Mouse (Mus musculus): ENCODE results near the gene Poln. TPM values are rescaled to one million over a fixed set of nuclear protein-coding genes. Genes with fewer than 3 reads are reported as not detected.

Gene Poln
- polyA plus RNA-seq, 1 experiment, result 0.04 TPM

GRCm38 (mm10) chr5:34213659-34214058 is 44.4 kb upstream of the Poln start:
- H3K36me3 ChIP-seq (ENCODE audit: control insufficient read depth, insufficient read depth), result no peaks in the 10 kb centered on the region
- TF ChIP-seq REST (IDR thresholded peaks at IDR 0.05; ENCODE audit: insufficient read depth, insufficient read length) (no peak), TCF3 (IDR thresholded peaks at IDR 0.05; ENCODE audit: insufficient read length, low read depth) (no peak), MYOD1 (IDR thresholded peaks at IDR 0.05; ENCODE audit: control insufficient read depth in 1 of 3, insufficient read length in 2 of 3, low read depth in 2 of 3) (no peak), POLR2A (IDR thresholded peaks at IDR 0.05; ENCODE audit: insufficient read length, low read depth) (no peak), TCF12 (IDR thresholded peaks at IDR 0.05; ENCODE audit: insufficient read depth, poor library complexity, severe bottlenecking) (no peak), CEBPB (IDR thresholded peaks at IDR 0.05; ENCODE audit: insufficient read depth, poor library complexity, severe bottlenecking) (no peak), MAX (IDR thresholded peaks at IDR 0.05; ENCODE audit: low read depth) (no peak), MYOG (IDR thresholded peaks at IDR 0.05; ENCODE audit: control insufficient read depth in 1 of 3, insufficient read depth in 1 of 3, insufficient read length in 2 of 3, low read depth in 2 of 3) (no peak), SRF (IDR thresholded peaks at IDR 0.05; ENCODE audit: control insufficient read depth, insufficient read length, low read depth) (no peak)
- H3K4me2 ChIP-seq (ENCODE audit: low read depth), result no peak overlapping the region
- no peaks in the 10 kb centered on the region for H3K79me2 ChIP-seq (ENCODE audit: control insufficient read depth, insufficient read depth)
- H3K27me3 ChIP-seq (ENCODE audit: control insufficient read depth, insufficient read depth, insufficient read length), result peaks cover 33% of the 10 kb centered on the region
- no peak overlapping the region for H3K4me3 ChIP-seq
- H3ac ChIP-seq (ENCODE audit: control insufficient read depth, insufficient read length), result no peak overlapping the region

GRCm38 (mm10) chr5:34210279-34210678 is 41.0 kb upstream of the Poln start:
- no peak overlapping the region for H3K4me2 ChIP-seq (ENCODE audit: low read depth)
- no peaks in the 10 kb centered on the region for H3K36me3 ChIP-seq (ENCODE audit: control insufficient read depth, insufficient read depth)
- no peak for TF ChIP-seq MYOD1 (IDR thresholded peaks at IDR 0.05; ENCODE audit: control insufficient read depth in 1 of 3, insufficient read length in 2 of 3, low read depth in 2 of 3)
- TF ChIP-seq POLR2A (IDR thresholded peaks at IDR 0.05; ENCODE audit: insufficient read length, low read depth), result no peak
- TF ChIP-seq TCF12 (IDR thresholded peaks at IDR 0.05; ENCODE audit: insufficient read depth, poor library complexity, severe bottlenecking), result no peak
- TF ChIP-seq REST (IDR thresholded peaks at IDR 0.05; ENCODE audit: insufficient read depth, insufficient read length), result no peak
- no peak for TF ChIP-seq CEBPB (IDR thresholded peaks at IDR 0.05; ENCODE audit: insufficient read depth, poor library complexity, severe bottlenecking)
- no peak for TF ChIP-seq TCF3 (IDR thresholded peaks at IDR 0.05; ENCODE audit: insufficient read length, low read depth)
- TF ChIP-seq SRF (IDR thresholded peaks at IDR 0.05; ENCODE audit: control insufficient read depth, insufficient read length, low read depth), result no peak
- no peak overlapping the region for H3K4me3 ChIP-seq
- peaks cover 21% of the 10 kb centered on the region for H3K27me3 ChIP-seq (ENCODE audit: control insufficient read depth, insufficient read depth, insufficient read length)
- H3ac ChIP-seq (ENCODE audit: control insufficient read depth, insufficient read length), result no peak overlapping the region
- H3K79me2 ChIP-seq (ENCODE audit: control insufficient read depth, insufficient read depth), result no peaks in the 10 kb centered on the region

GRCm38 (mm10) chr5:34207503-34207902 is 38.3 kb upstream of the Poln start:
- Histone ChIP-seq H3K36me3 (ENCODE audit: control insufficient read depth, insufficient read depth) (no peaks in the 10 kb centered on the region), H3ac (ENCODE audit: control insufficient read depth, insufficient read length) (no peak overlapping the region), H3K4me2 (ENCODE audit: low read depth) (peak overlapping the region; percentile 2), H3K79me2 (ENCODE audit: control insufficient read depth, insufficient read depth) (no peaks in the 10 kb centered on the region), H3K27me3 (ENCODE audit: control insufficient read depth, insufficient read depth, insufficient read length) (peaks cover 13% of the 10 kb centered on the region), H3K4me3 (no peak overlapping the region)
- TF ChIP-seq POLR2A (IDR thresholded peaks at IDR 0.05; ENCODE audit: insufficient read length, low read depth) (no peak), TCF12 (IDR thresholded peaks at IDR 0.05; ENCODE audit: insufficient read depth, poor library complexity, severe bottlenecking) (no peak), CEBPB (IDR thresholded peaks at IDR 0.05; ENCODE audit: insufficient read depth, poor library complexity, severe bottlenecking) (no peak), POLR2AphosphoS2 (IDR thresholded peaks at IDR 0.05; ENCODE audit: insufficient read length, low read depth) (no peak), MYOG (IDR thresholded peaks at IDR 0.05; ENCODE audit: control insufficient read depth in 1 of 3, insufficient read depth in 1 of 3, insufficient read length in 2 of 3, low read depth in 2 of 3) (peak in 1 of 3 experiments; percentile 17), SRF (IDR thresholded peaks at IDR 0.05; ENCODE audit: control insufficient read depth, insufficient read length, low read depth) (no peak), USF1 (IDR thresholded peaks at IDR 0.05; ENCODE audit: low read depth) (no peak), MAX (IDR thresholded peaks at IDR 0.05; ENCODE audit: low read depth) (no peak)

DNA sequence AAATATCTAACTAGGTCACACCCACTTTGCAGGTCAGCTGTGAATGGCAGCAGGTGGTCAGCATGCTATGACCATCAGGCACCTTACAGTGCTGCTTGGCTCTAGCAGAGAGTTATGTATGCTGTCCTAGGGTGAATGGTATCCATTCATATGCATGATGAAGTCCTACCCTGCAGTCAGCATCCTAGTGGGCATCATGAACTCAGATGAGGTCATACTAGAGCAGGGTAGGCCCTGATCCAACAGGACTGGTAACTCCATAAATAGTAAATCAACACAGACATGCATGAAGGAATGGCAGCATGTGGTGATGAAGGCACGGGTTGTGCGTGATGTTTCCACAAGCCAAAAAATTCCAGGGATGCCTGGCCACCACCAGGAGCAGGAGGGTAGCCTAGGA is 36.5 kb upstream of the Poln start:
- no peaks in the 10 kb centered on the region for H3K79me2 ChIP-seq (ENCODE audit: control insufficient read depth, insufficient read depth)
- H3K36me3 ChIP-seq (ENCODE audit: control insufficient read depth, insufficient read depth), result no peaks in the 10 kb centered on the region
- no peak for TF ChIP-seq MYOG (IDR thresholded peaks at IDR 0.05; ENCODE audit: control insufficient read depth in 1 of 3, insufficient read depth in 1 of 3, insufficient read length in 2 of 3, low read depth in 2 of 3)
- TF ChIP-seq POLR2AphosphoS2 (IDR thresholded peaks at IDR 0.05; ENCODE audit: insufficient read length, low read depth), result no peak
- no peak for TF ChIP-seq MAX (IDR thresholded peaks at IDR 0.05; ENCODE audit: low read depth)
- no peak for TF ChIP-seq TCF3 (IDR thresholded peaks at IDR 0.05; ENCODE audit: insufficient read length, low read depth)
- TF ChIP-seq E2F4 (IDR thresholded peaks at IDR 0.05; ENCODE audit: insufficient read depth), result no peak
- H3K4me2 ChIP-seq (ENCODE audit: low read depth), result no peak overlapping the region
- no peak overlapping the region for H3ac ChIP-seq (ENCODE audit: control insufficient read depth, insufficient read length)
- H3K27me3 ChIP-seq (ENCODE audit: control insufficient read depth, insufficient read depth, insufficient read length), result peaks cover 13% of the 10 kb centered on the region
- no peak overlapping the region for H3K4me3 ChIP-seq

GRCm38 (mm10) chr5:34204911-34205310 is 35.7 kb upstream of the Poln start:
- Histone ChIP-seq H3K79me2 (ENCODE audit: control insufficient read depth, insufficient read depth) (no peaks in the 10 kb centered on the region), H3K4me3 (no peak overlapping the region), H3K4me2 (ENCODE audit: low read depth) (no peak overlapping the region), H3ac (ENCODE audit: control insufficient read depth, insufficient read length) (no peak overlapping the region), H3K27me3 (ENCODE audit: control insufficient read depth, insufficient read depth, insufficient read length) (peaks cover 19% of the 10 kb centered on the region), H3K36me3 (ENCODE audit: control insufficient read depth, insufficient read depth) (no peaks in the 10 kb centered on the region)
- TF ChIP-seq MYOD1 (IDR thresholded peaks at IDR 0.05; ENCODE audit: control insufficient read depth in 1 of 3, insufficient read length in 2 of 3, low read depth in 2 of 3) (no peak), POLR2A (IDR thresholded peaks at IDR 0.05; ENCODE audit: insufficient read length, low read depth) (no peak), MAX (IDR thresholded peaks at IDR 0.05; ENCODE audit: low read depth) (no peak), SRF (IDR thresholded peaks at IDR 0.05; ENCODE audit: control insufficient read depth, insufficient read length, low read depth) (no peak), TCF12 (IDR thresholded peaks at IDR 0.05; ENCODE audit: insufficient read depth, poor library complexity, severe bottlenecking) (no peak), MYOG (IDR thresholded peaks at IDR 0.05; ENCODE audit: control insufficient read depth in 1 of 3, insufficient read depth in 1 of 3, insufficient read length in 2 of 3, low read depth in 2 of 3) (no peak), USF1 (IDR thresholded peaks at IDR 0.05; ENCODE audit: low read depth) (no peak), CEBPB (IDR thresholded peaks at IDR 0.05; ENCODE audit: insufficient read depth, poor library complexity, severe bottlenecking) (no peak), POLR2AphosphoS2 (IDR thresholded peaks at IDR 0.05; ENCODE audit: insufficient read length, low read depth) (no peak), E2F4 (IDR thresholded peaks at IDR 0.05; ENCODE audit: insufficient read depth) (no peak), TCF3 (IDR thresholded peaks at IDR 0.05; ENCODE audit: insufficient read length, low read depth) (no peak), REST (IDR thresholded peaks at IDR 0.05; ENCODE audit: insufficient read depth, insufficient read length) (no peak)

Data from myocyte (in vitro differentiated cells).